Mouse (Mus musculus) thymus, adult 2 months (tissue): ENCODE measurements at regions not wholly inside any gene's neighbourhood (a gene's known extent, or its start where the extent isn't known, plus 50 kb on each side); places are given as distances from the start of the nearest gene placed in this dataset.

ENCODE experiments used
- CTCF ChIP-seq: fragments of 200-500 bp; IDR thresholded peaks from 2 replicates; pipeline ENCODE4 v1.5.1; 2012; ENCODE audit warnings: mild to moderate bottlenecking, control low read depth, low read length, moderate library complexity, borderline replicate concordance; ENCODE audit not compliant: control insufficient read depth, poor library complexity, insufficient read depth; ENCODE audit errors: extremely low read depth
- POLR2A ChIP-seq: fragments of 200-500 bp; IDR thresholded peaks from 2 replicates; pipeline ENCODE4 v1.6.1; 2012; ENCODE audit warnings: mild to moderate bottlenecking, low read length, control low read depth, moderate library complexity; ENCODE audit not compliant: control insufficient read depth, poor library complexity, insufficient read depth; ENCODE audit errors: extremely low read depth

GRCm38 (mm10) chr3:70201334-70201943 is 194.0 kb downstream of the Otol1 start:
- TF ChIP-seq CTCF (no peak), POLR2A (no peak)
